Mouse (Mus musculus): ENCODE data around the gene Supt3. TPM values are rescaled to one million over a fixed set of nuclear protein-coding genes. Genes with fewer than 3 reads are reported as not detected.

The Supt3 gene
- total RNA-seq, 2 experiments from 2014 or later = 9.3 to 12.7 TPM

DNA sequence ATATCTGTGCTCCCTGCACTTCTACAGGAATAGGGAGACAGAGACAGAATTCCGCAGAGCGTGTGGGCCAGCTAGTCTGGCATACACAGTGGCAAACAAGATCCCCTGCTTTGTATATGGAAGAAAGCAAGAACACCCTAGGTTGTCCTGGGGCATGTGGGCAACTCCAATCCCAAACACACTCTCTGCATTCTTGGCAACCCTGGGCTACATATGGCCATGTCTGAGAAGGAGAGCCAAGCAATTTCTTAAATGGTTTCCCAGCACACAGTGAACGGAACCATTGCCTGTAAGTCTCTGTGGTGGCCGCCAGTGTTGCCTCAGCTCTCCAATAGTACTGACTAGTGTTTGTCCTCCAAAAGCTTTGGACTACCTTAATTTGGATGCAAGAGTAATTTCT lies 351.7 kb downstream of the Supt3 start:
- no peak for DNase-seq

DNA sequence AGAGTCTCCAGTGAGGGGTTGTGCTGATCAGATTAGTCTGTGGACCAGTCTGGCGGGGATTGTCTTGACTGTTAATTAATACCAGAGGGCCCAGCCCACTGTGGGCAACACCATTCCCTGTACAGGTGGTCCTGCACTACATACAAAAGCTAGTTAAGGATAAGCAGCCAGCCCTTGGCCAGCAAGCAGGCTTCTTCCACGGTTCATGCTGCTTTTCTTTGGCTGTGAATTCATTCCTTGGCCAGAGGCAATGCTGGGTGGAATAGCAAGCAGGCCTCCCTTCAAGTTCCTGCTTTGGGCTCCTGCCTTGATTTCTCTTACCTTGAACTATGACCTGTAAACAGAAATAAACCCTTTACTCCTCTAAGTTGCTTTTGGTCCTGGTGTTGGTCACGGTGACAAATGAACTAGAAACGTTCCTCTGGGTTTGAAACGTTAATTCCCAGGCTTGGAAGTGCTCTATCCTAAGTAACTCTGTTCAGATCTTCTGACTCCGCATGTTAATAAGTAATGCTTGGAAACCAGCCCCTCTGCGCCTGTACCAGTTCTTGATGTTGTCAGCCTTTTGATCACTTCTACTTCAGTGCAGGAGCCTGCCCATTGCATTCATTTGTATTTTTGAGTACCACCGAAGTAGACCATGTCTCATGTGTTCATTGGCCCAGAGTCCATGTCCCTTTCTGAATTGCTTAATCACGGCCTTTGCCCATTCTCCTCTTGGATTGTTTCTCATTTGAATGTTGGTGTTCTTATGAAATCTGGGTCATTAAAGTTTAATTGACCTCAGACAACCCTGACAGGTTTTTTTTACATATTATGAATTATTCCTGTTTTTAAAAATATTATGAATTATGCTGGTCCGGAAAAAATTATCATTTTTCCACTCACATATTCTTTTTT lies 356.8 kb downstream of the Supt3 start:
- no peak for DNase-seq

DNA sequence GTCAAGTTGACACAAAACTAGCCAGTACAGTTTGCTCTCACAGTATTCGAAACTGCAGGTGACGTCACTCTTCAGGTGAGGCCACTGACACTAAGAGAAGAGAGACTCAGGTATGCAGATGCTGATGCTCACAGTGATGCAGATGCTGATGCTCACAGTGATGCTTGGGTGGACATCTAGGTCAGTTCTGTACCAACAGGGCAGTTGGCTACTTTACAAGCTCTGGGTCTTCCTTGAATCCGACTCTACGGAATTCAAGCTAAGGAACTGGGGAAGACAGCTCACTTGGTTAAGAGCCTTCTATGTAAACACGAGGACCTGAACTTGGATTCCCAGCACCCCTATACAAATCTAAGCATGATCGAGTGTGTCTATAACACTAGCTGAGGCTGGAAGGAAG lies 359.5 kb downstream of the Supt3 start:
- DNase-seq = no peak

DNA sequence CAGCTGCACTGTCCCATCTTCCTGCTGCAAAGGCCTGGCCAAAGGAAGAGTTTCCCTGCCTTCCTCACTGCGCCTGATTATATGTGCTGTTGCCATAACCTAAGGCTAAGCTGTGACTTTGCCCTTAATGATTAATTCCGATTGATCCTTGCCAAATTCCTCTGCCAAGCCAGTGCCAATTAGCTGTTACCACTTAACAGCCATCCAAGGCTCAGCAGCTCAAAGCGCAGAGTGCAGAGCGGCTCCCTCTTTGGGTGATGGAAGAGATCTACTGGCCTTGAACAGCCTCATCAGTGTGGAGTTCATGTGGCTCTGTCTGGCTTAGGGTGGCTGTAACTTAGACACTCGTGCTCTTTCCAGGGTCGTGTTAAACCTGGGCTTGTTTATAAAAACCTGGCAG lies 366.1 kb downstream of the Supt3 start:
- no peak for DNase-seq

DNA sequence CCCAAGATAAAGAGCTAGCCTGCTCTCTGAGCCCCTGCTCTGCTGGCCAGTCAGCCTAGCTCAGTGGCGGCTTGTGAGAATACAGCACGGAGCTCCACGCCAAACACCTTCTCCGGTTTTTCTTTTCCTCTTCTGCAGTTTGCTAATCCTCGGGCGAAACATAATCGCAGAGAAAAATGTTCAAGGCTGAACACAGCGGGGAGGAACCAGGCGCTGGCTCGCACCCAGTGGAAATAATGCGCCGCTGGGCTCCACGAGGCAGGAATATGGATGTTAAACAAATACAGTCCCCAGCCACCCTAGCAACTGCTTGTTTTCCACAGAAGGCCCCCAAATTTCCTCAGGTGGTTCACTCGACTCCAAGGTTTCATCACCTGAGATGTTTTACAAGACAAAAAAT lies 367.7 kb downstream of the Supt3 start:
- no peak for DNase-seq

DNA sequence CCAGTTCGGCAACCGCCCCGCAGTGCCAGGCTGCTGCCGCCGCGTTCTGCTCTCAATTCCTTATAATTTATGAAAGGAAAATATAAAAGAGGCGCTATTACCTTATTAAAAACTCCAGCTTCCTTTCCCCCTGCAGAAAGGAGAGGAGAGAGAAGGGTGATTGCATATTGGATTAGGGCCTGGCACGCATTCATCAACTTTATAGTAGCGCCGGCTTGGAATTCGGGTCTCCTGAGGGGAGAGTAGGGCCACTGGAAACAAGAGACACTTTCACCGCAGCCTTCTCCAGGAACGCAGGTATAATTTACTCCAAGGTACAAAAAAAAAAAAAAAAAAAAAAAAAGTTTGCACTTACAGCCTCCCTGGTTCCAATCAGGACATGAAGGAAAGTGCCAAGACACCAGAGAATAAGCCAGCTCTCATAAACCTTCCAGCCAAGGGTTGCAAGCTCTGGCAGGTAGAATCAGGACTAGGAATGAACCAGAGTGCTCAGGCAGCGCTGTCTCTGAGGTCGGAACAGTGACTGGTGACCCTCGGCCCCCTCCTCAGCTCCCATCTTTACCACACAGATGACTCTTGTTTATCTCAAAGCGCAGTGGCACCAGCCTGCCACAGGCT lies 374.5 kb downstream of the Supt3 start:
- DNase-seq = no peak

DNA sequence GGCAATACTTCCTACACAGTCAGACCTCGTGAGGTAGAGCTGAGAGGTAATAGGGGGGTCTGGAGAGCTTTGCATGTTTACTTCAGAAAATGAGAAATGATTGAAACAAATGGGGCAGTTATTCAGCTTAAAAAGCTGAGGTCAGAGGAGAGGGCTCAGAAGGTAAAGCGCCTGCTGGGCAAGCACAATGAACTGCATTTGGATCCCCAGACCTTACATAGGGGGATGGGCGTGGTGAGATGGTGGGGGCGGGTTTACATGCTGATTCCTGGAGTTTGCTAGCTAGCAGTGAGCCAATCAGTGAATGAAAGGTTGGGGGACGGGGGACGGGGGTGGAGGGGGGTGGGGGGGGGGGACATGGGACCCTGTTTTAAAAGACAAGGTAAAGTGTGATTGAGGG lies 376.8 kb downstream of the Supt3 start:
- DNase-seq = no peak

DNA sequence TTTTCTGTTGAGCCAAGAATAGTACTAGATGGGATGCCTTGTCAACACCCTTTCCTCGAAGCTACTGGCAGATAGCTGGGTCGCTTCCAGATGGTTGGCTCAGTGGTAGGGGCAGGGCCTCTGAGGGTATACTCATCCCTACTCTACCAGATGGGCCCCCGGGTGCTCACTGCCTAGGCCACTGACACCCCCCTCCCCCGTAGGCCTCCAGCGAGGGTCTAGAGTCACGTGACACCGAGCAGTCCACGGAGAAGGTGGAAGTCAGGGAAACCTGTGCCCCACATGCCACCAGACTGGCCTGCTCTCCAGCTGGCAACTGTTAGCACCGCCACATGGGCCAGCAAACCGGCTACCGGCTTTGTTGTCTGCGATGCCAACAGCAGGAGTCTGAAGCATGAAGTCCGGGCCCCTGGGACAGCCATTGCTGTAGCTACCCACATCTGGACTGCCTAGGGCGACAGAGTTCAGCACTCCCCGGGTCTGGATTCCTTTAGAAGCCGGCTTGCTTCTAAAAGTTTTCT lies 381.3 kb downstream of the Supt3 start:
- DNase-seq = no peak

DNA sequence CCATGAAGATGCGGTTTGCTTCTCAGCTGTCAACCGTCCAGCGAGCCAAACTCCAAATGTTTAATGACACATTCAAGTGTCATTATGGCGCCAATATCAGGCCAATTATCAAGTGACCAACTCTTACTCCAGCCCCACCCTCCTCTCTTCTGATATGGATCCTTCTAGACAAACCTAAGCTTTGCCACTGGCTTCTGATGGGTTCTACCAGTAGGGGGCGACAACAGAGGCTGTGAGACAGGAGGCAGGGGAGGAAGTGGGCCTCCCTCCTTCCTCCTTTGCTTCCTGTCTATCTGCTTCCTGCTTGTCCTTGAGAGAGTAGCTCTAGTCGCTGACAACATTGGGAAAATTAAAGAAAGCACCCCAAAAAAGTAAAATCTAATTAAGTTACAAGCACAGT lies 383.7 kb downstream of the Supt3 start:
- no peak for DNase-seq

DNA sequence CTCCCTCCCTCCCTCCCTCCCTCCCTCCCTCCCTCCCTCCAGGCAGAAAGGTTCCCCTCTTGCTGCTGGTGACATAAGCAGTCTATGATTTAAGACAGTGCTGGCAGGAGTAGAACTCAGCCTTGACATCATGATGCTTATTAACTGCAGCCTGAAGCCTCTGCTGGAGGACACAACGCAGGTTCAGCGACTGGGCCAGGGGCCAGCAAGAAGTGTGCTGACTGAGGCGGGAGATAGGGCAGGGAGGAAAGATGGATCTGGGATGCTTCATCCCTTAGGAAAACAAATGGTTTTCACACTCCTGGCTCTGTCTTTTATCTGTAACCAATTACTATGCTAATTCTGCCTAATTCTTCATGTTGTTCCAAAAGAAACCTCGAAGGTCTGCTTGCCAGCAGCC lies 388.8 kb downstream of the Supt3 start:
- no peak for DNase-seq

Other genes starting within 250 kb of the Supt3 start
- gene Runx2, start 37.6 kb downstream of the Supt3 start, total RNA-seq (2021) = 1 to 10 TPM in 1 of 2 experiments, under 1 TPM in 1; 0.42 to 7.3 TPM